Mouse (Mus musculus): ENCODE data around the gene Tmem273.

- TF ChIP-seq POLR2A (IDR thresholded peaks at IDR 0.05; ENCODE audit: borderline replicate concordance, extremely low read depth, low read depth, low read length) (no peak), CTCF (IDR thresholded peaks at IDR 0.05; ENCODE audit: insufficient read depth, low read length) (no peak)
Observed at GRCm38 (mm10) chr14:32836191-32836590, 50.4 kb downstream of the Tmem273 start.
